Mouse (Mus musculus) forebrain, embryonic 10.5 days (tissue): ENCODE results near the gene Shcbp1. TPM values are rescaled to one million over a fixed set of nuclear protein-coding genes. Genes with fewer than 3 reads are reported as not detected.
"Not testable (repeated sequence)": the region's sequence is repeated elsewhere in the genome, so short reads cannot be mapped to it uniquely, and the experiment has no call there.

Source experiments
- DNase-seq: peaks from one replicate; pipeline ENCODE4 v3.0.0-alpha.2; 2017; ENCODE audit warnings: low spot score; ENCODE audit errors: extremely low spot score
- H3K27ac ChIP-seq: fragments of 300-500 bp; sonication (generic); 2 replicates; pipeline ENCODE4 v1.5.1; 2016; ENCODE audit warnings: mild to moderate bottlenecking
- H3K27me3 ChIP-seq: fragments of 300-500 bp; sonication (generic); 2 replicates; pipeline ENCODE4 v1.6.1; 2016; ENCODE audit warnings: mild to moderate bottlenecking; ENCODE audit not compliant: poor library complexity, severe bottlenecking
- H3K36me3 ChIP-seq: fragments of 300-500 bp; sonication (generic); replicated peaks from 2 replicates; pipeline ENCODE4 v1.6.1; 2016; ENCODE audit warnings: mild to moderate bottlenecking, moderate library complexity
- H3K4me1 ChIP-seq: fragments of 300-500 bp; sonication (generic); 2 replicates; pipeline ENCODE4 v1.6.1; 2016
- H3K4me3 ChIP-seq: fragments of 300-500 bp; sonication (generic); 2 replicates; pipeline ENCODE4 v1.5.1; 2016; ENCODE audit warnings: mild to moderate bottlenecking, moderate library complexity
- H3K9me3 ChIP-seq: fragments of 300-500 bp; sonication (generic); 2 replicates; pipeline ENCODE4 v1.6.1; 2016; ENCODE audit warnings: mild to moderate bottlenecking, moderate library complexity
- WGBS: fragments of 180-500 bp; shearing (Covaris S2); methylation state at CpG from one replicate; pipeline ENCODE4 v1.1.7; 2016; 5-methylcytosine and 5-hydroxymethylcytosine counted together
- polyA plus RNA-seq: library from polyadenylated mRNA; unstranded; fragments of >200 nt; fragmentation: Nextera tagmentation; extraction: Ambion mirVana; gene quantifications from 2 replicates; pipeline ENCODE4 v1.2.1, GENCODE M21; 2016

Shcbp1 gene
- polyA plus RNA-seq, result 103 and 104 TPM in 2 replicates

DNA sequence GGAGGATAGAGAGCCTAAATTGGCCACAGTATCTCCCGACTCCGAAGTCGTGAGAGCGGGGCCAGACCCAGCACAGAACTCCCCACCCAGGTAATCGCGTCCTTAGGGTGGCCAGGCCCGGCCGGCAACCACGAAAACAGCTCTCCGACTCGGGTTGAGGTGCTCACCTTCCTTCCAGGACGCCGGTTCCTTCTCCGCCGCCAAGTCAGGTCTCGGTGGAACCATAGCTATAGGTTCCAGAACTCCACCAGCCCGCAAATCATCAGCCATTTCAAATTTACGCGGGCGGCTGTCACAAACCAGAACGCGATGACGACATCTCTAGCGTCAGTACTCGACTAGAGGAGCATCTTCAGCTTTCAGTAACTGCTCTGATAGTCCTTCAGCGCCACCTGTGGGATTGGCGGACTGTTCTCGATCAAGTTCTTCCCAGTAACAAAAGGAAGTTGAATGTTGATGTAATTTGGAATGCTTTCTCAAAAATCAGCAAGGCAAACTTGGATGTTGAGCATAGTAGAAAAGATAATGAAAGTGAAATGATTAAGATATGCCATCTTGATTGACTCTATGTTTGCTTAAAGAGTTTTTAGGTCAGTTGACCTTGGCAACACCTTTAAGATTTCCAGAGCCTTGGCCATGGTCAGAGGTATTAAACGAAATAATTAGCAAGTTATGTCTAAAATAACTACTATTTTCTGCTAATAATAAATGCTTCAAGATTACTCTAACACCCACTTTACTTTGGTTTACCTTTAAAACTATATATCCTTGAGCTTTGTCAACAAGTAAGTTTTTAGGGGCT is at the start of gene Shcbp1:
TSS of gene Shcbp1 (minus strand) at position 314 of the 802 bp plus-strand sequence.
- Histone ChIP-seq H3K9me3 (peaks cover 25% of the 10 kb centered on the region), H3K27ac (peak within 1 kb of the TSS; percentile 85), H3K27me3 (no peaks in the 10 kb centered on the region), H3K36me3 (peaks cover 19% of the 10 kb centered on the region), H3K4me3 (peak within 1 kb of the TSS; percentile 78), H3K4me1 (peaks cover 12% of the 10 kb centered on the region)
- DNase-seq, result peak; percentile 85
- WGBS, result 6% methylated on average over 29 of the region's 29 CpGs

GRCm38 (mm10) chr8:4808831-4809230 is 29.5 kb upstream of the Shcbp1 start:
- Histone ChIP-seq H3K27me3 (no peaks in the 10 kb centered on the region), H3K4me1 (no peaks in the 10 kb centered on the region), H3K36me3 (no peaks in the 10 kb centered on the region), H3K9me3 (peaks cover 7% of the 10 kb centered on the region; the same call in 1 of the 2 replicates), H3K27ac (no peak overlapping the region), H3K4me3 (no peak overlapping the region)
- 90% methylated on average over 4 of the region's 4 CpGs for whole genome bisulfite sequencing
- no peak for DNase-seq

DNA sequence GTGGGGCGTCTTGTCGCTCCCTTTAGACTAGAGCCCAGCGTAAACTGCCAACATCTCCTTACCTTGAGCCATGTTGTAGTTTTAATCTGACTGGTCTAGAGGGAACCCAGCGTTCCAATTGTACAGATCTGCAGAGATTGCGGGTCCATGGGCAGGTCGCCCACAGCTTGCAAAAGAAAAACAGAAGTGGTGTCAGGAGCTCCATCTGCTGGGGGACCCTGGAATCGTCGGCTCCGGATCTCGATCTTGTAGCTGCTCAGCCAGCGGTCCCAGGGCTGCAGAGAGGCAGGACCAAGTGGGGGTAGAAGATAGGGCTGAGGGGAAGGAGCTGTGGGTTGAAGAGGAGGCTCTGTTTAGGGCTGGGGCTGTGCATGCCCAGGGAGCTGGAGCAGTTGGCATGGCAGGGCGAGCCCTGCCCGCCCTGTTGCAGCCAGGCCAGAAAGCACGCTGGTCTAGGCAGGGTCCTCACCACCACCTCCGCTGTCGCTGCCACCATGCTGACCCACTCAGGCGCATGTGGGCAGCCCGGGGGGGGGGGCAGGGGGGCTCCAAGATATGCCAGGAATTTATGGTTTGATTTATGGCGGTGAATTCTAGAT is 21.3 kb upstream of the Shcbp1 start:
- Histone ChIP-seq H3K9me3 (peaks cover 19% of the 10 kb centered on the region; the same call in 1 of the 2 replicates), H3K36me3 (no peaks in the 10 kb centered on the region), H3K27me3 (no peaks in the 10 kb centered on the region), H3K4me1 (no peaks in the 10 kb centered on the region), H3K27ac (no peak overlapping the region), H3K4me3 (no peak overlapping the region)
- DNase-seq, result peak; percentile 40
- 56% methylated on average over 19 of the region's 19 CpGs for WGBS

DNA sequence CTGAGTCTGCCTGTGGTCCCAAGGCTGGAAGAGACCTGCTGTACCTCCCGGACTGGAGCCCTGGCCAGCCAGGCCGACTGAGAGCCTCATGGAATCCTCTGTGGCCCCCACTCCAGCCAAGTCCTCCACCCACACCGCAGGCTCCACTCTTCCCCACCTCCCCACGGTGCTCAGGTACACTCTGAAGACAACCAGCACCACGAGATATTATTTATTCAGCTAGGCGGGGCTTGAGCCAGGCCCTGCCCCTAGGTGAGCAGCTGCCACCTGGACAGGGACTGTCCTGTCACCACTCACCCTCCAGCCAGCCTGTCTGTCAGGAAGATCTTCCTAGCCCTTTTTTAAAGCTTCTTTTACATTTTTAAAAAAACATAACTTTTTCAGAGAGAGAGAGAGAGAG is 1.1 kb downstream of the Shcbp1 start:
- Histone ChIP-seq H3K4me3 (peak overlapping the region; percentile 78), H3K27me3 (no peaks in the 10 kb centered on the region), H3K9me3 (peaks cover 32% of the 10 kb centered on the region), H3K36me3 (peaks cover 31% of the 10 kb centered on the region), H3K4me1 (peaks cover 12% of the 10 kb centered on the region), H3K27ac (no peak overlapping the region)
- 85% methylated on average over 6 of the region's 6 CpGs for WGBS
- DNase-seq, result no peak

DNA sequence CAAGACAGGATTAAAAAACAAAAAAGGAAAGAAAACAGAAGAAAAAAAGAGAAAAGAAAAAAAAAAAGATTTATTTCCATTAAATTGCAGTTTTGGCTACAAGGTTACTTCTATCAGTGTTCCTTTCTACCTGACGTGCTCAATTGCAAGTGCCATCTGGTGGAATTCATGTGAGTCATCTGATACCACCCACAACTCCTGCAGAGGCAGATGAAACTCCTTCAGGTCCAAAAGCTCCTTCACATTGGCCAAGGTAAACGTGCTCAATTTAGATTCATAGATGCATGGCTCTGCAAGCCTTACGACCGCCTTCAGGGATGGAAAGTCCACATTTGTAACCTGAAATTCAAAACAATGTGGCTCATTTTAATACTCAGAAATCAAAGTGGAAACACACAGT is 14.6 kb downstream of the Shcbp1 start:
- DNase-seq, result no peak
- WGBS, result 96% methylated on average over 4 of the region's 4 CpGs
- Histone ChIP-seq H3K27me3 (no peaks in the 10 kb centered on the region), H3K27ac (no peak overlapping the region), H3K4me1 (no peaks in the 10 kb centered on the region), H3K36me3 (peaks cover 30% of the 10 kb centered on the region), H3K9me3 (no peaks in the 10 kb centered on the region), H3K4me3 (no peak overlapping the region)

- H3K9me3 ChIP-seq, result no peaks in the 10 kb centered on the region
- H3K4me1 ChIP-seq, result no peaks in the 10 kb centered on the region
- no peak for DNase-seq
- peaks cover 41% of the 10 kb centered on the region for H3K36me3 ChIP-seq
- H3K4me3 ChIP-seq, result no peak overlapping the region
- H3K27ac ChIP-seq, result no peak overlapping the region
- 91% methylated on average over 5 of the region's 5 CpGs for WGBS
- no peaks in the 10 kb centered on the region for H3K27me3 ChIP-seq
Measured at GRCm38 (mm10) chr8:4753048-4753447, 26.3 kb downstream of the Shcbp1 start.

DNA sequence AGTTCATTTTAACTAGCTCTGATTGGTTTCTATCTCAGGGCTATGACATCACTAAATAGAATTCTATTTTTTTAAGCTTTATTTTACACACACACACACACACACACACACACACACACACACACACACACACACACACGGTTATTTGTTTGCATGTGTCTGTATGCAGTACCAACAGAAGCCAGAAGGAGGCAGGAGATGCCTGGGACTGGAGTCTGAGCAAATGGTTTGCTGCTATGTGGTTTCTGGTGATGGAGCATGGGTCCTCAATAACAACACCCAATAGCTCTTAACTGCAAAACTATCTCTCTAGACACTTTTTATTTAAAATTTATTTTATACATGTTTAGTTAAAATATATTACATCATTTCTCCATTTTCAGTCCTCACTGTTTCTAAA is 48.4 kb downstream of the Shcbp1 start:
- Histone ChIP-seq H3K4me3 (no peak overlapping the region), H3K4me1 (no peaks in the 10 kb centered on the region), H3K27ac (no peak overlapping the region), H3K9me3 (peaks cover 13% of the 10 kb centered on the region), H3K27me3 (no peaks in the 10 kb centered on the region), H3K36me3 (peaks cover 14% of the 10 kb centered on the region)
- DNase-seq, result no peak
- 73% methylated on average over 1 of the region's 1 CpGs for WGBS

- H3K27me3 ChIP-seq, result no peaks in the 10 kb centered on the region
- no peak for DNase-seq
- H3K4me1 ChIP-seq, result no peaks in the 10 kb centered on the region
- no peaks in the 10 kb centered on the region for H3K9me3 ChIP-seq
- H3K27ac ChIP-seq, result no peak overlapping the region
- no peaks in the 10 kb centered on the region for H3K36me3 ChIP-seq
- no peak overlapping the region for H3K4me3 ChIP-seq
- 63% methylated on average over 2 of the region's 2 CpGs for WGBS
Measured at GRCm38 (mm10) chr8:4715546-4715945, 63.8 kb downstream of the Shcbp1 start.

DNA sequence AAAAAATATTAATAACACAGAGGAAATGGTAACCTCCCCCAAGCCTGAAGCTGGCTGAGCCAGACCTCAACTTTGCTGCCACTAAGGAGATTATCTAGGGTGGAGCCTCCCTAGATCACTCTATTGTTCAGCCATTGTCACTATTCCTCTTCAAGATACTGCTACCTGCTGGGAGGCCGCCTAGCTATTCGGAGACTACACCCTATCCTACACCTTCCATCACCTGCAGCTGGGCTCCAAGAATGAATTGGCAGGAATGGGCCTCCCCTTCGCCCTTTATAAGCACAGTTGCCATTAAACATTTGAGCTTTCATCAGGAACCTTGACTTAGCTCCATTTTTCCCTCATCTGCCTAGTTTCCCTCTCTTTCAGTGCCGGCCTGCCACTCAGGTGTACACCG is 71.0 kb downstream of the Shcbp1 start:
- not testable (repeated sequence) for DNase-seq, H3K27ac ChIP-seq, H3K27me3 ChIP-seq, H3K4me3 ChIP-seq, H3K36me3 ChIP-seq, H3K4me1 ChIP-seq
- H3K9me3 ChIP-seq, result peaks cover 13% of the 10 kb centered on the region
- WGBS, result 72% methylated on average over 5 of the region's 5 CpGs

DNA sequence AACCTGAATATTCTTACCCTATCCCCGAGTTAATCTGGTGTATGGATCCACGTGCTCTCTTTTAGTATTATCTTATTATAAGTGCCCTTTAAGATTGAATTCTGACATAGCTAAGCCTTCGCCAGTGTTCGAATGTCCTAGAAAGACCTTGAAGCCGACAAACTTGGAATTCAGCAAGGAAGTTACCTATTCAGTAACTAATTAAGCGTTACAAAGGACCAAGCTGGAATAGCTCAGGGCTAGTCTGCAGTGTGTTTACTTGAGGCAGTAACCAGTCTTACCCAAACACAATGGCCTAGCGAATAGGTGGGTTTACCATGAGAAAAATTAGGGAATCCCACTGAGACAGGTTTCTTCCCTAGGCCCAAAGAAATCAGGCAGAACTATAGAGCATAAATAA is 71.5 kb downstream of the Shcbp1 start:
- 84% methylated on average over 7 of the region's 7 CpGs for WGBS
- not testable (repeated sequence) for H3K4me1 ChIP-seq, H3K36me3 ChIP-seq, DNase-seq, H3K27ac ChIP-seq, H3K27me3 ChIP-seq, H3K4me3 ChIP-seq
- peaks cover 13% of the 10 kb centered on the region for H3K9me3 ChIP-seq

- Histone ChIP-seq H3K4me3 (no peak overlapping the region), H3K27ac (no peak overlapping the region), H3K27me3 (no peaks in the 10 kb centered on the region), H3K4me1 (no peaks in the 10 kb centered on the region), H3K36me3 (no peaks in the 10 kb centered on the region), H3K9me3 (peaks cover 9% of the 10 kb centered on the region; the same call in 1 of the 2 replicates)
- DNase-seq, result no peak
- WGBS, result 58% methylated on average over 1 of the region's 1 CpGs
Measured at GRCm38 (mm10) chr8:4691634-4692033, 87.7 kb downstream of the Shcbp1 start.
